Mouse (Mus musculus): Measurements from ENCODE around the gene Samd5.

Samd5 gene

GRCm38 (mm10) chr10:9674561-9675521, at the start of gene Samd5:
Gene Samd5, minus strand, starts transcription at chr10:9675208.
- ATAC-seq (ENCODE audit: insufficient number of reproducible peaks, low FRiP score, low TSS enrichment) = peak; percentile 42; the same call in 1 of the 2 replicates

DNA sequence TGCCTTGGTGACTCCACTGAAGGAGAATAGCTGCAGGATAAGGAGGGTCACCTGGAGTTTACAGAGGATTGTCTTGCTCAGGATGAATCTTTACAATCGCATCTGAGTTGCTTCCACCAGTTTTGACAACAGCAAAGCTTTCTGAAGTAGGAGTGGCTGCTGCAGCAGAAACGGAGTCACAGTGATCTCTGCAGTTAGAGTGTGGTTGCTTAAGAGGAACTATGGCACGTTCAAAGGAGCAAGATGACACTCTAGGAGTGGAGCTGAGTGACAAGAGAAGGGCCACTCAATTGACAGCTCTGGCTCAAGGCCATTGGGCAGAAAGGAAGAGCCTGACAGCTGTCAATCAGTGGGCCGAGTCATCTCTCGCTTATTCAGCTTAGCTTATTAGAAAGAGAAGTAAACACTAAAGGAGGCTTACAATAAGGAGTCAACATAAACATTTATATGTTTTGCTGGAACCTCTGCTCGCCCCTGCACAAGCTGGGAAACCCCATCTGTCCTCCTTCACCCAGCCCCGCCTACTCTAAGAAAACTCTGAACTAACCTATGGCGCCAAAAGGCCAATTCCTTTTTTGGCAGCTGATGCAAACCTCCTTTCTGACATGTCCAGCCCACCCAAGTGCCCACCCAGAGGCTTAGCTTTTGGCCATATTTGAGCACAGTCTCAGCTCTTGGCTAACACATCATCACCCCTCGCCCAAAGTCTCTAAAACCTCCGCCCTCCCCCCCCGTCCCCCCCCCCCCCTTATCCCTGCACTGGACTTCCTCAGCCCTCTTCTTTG, 47.7 kb upstream of the Samd5 start:
- no peak for ATAC-seq (ENCODE audit: insufficient number of reproducible peaks, low FRiP score, low TSS enrichment)

DNA sequence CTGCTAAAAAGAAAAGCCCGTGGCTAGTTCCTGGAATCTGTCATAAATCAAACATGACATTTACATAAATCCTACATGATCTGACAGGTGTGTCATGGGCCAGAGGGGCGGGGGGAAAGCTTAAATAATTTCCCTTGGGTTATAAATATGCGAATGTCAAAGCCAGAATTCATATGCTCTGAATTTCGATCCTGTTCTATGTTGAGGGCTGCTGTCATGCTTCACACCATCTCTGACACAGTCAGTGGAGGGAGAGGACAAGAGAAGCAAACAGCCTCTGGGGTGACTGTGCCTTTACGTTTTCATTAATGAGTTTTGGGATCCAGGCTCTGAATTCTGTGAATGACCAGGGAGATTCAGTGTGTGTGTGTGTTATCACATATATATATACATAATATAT, 45.0 kb upstream of the Samd5 start:
- no peak for ATAC-seq (ENCODE audit: insufficient number of reproducible peaks, low FRiP score, low TSS enrichment)

GRCm38 (mm10) chr10:9718086-9718485, 43.1 kb upstream of the Samd5 start:
- no peak for ATAC-seq (ENCODE audit: insufficient number of reproducible peaks, low FRiP score, low TSS enrichment)

DNA sequence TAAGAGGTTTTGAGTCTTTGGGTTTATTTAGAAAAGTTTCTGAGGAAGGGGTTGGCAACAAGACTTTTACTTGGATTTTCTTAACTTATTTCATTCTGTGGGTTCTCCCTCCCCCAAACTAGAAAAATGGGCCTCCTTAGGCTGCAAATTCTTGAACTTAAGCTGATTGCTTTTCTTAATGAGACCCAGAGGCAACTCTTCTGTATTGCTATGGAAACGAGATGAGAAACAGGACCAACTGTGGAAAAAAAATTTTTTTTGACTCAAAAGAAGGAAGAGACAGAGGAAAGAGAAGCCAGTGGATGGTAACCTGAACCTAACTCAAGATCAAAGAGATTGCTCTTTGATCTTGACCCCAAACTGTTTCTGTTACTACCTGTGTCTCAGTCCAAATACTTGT, 29.9 kb upstream of the Samd5 start:
- ATAC-seq (ENCODE audit: insufficient number of reproducible peaks, low FRiP score, low TSS enrichment) = no peak

DNA sequence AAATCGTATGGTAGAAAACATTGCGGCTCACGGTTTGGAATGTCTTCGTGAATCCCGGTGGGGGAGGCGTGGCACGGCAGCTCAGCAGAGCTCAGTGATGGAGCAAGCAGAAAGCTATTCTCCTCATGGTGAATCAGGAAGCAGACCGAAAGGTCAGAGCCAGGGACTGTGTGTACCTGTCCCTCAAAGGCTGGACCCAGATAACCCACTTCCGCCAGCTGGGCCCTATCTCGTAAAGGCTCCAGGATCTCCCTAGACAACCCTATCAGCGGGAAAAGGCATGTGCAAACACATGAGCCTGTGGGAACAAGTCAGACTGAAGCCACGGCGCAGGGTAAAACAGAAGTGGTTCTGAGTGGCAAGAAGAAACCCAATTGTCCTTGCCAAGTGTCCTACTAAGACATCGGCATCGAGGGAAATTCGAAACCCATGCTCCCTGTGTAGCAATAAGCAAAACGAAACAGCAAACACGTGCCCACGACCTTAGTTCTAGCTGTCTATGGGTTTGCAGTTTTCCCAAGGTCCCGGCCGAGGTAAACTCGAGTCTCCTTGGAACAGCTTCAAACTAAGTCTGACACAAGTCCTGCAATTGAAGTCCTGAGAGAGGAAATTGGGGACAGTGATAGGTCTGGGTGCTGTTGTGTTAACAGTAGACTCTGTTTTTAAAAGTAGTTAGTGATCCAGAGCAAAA, 24.2 kb upstream of the Samd5 start:
- no peak for ATAC-seq (ENCODE audit: insufficient number of reproducible peaks, low FRiP score, low TSS enrichment)

DNA sequence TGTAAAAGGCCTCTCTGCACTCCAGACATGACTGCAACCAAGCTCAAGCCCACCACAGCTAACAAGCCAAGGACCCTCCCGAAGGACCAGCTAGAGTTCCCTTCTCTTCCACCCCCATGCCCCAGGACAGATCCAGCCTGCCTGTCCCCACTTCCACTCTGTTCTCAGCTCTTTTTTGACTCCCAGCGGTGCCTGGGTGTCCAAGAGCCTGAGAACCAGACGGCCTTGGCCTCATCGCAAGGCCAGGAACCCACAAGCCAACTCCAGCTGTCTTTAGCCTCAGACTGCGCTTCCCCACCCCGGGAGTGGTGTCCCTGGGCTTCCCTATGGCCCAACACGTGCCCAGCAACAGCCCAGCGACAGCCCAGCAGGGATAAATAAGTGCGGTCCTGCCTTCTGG, 23.1 kb upstream of the Samd5 start:
- ATAC-seq (ENCODE audit: insufficient number of reproducible peaks, low FRiP score, low TSS enrichment) = no peak

DNA sequence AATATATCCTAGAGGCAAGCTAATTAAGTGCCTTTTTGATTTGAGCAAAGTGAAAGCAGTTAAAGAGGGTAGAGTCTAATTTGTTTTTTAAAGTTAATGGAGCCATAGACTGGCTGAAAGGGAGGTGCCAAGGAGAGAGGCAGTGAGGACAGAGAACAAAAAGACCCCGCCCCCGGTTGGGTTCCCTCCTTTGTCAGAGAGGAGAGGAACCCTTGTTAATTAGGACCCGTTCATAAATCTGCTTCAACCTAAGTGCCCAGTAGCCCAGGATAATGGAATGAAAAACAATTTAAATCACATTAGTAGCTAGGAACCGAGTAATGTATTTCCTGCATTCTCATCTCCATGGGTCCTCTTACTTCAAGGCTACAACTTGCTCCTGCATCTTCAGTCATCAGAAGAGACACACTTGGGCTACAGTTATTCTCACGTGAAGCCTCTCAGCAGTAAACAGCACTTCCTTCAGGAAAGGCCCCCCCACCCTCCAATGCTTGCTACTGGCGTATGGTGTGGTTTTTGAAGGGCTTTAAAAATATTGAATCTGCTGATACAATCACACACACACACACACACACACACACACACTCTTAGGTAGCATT, 21.6 kb upstream of the Samd5 start:
- no peak for ATAC-seq (ENCODE audit: insufficient number of reproducible peaks, low FRiP score, low TSS enrichment)

GRCm38 (mm10) chr10:9693990-9694699, 19.1 kb upstream of the Samd5 start:
- no peak for ATAC-seq (ENCODE audit: insufficient number of reproducible peaks, low FRiP score, low TSS enrichment)

DNA sequence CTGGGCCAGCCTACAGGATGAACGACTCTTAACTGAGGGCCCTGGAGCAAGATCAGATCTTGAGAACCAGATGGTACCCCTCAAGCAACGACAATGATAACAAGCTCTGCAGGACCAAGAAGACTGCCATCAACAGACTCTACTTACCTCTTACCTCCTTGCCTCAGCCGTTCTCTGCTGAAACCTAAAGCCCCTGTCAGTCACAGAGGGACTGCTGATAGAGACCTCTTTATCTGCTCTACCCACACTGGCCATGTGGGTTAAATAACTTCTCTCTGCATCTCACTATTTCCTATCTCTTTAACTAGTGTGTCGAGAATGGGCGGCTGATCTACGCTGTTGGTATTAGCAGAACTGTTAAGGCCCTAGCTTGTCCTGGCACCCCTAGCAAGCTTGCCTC, 5.9 kb upstream of the Samd5 start:
- no peak for ATAC-seq (ENCODE audit: insufficient number of reproducible peaks, low FRiP score, low TSS enrichment)

- ATAC-seq (ENCODE audit: insufficient number of reproducible peaks, low FRiP score, low TSS enrichment) = no peak
Measured at GRCm38 (mm10) chr10:9679911-9680310, 4.9 kb upstream of the Samd5 start.

DNA sequence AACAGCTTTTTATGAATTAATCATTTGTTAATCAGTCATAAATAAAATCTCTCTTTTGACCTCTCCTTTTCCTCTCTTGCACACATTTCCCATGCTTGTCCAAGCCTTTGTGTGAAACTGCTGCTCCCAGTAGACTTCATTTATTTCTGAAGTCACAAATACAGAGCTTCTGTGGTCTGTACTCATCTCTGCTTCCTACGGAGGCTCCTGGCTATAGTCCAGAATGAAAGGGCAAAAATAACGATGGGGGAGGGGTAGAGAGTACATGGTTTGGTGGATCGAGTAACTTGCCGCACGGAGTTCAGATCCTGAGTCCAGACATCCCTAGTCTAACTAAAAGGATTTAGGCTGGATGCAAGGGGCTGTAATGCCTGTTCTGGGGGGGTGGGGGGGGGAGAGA, 3.1 kb upstream of the Samd5 start:
- no peak for ATAC-seq (ENCODE audit: insufficient number of reproducible peaks, low FRiP score, low TSS enrichment)

- ATAC-seq (ENCODE audit: insufficient number of reproducible peaks, low FRiP score, low TSS enrichment) = peak; percentile 41
Measured at GRCm38 (mm10) chr10:9676886-9677285, 1.9 kb upstream of the Samd5 start.

GRCm38 (mm10) chr10:9676418-9676786, 1.4 kb upstream of the Samd5 start:
- ATAC-seq (ENCODE audit: insufficient number of reproducible peaks, low FRiP score, low TSS enrichment) = no peak

GRCm38 (mm10) chr10:9675550-9676417, 776 bp upstream of the Samd5 start:
- ATAC-seq (ENCODE audit: insufficient number of reproducible peaks, low FRiP score, low TSS enrichment) = no peak

- ATAC-seq (ENCODE audit: insufficient number of reproducible peaks, low FRiP score, low TSS enrichment) = no peak
Measured at GRCm38 (mm10) chr10:9673276-9673675, 1.7 kb downstream of the Samd5 start.

DNA sequence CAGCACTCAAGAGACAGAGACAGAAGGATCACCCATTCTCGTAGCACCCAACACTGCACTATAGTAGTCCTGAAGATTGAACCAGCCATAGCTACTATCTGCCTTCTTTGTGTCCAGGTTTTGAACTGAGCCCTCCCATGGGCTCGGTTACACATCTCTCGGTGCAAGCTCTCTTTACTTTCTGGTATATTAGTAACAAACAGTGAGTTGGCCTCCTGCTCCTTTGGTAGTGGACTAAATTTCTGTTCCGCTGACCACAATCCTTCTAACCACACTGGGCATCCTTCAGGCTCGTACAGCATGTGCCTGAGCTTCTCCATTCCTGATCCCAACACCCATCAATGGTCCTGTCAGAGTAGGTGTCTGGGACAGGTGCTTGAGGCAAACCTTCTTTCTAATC, 2.3 kb downstream of the Samd5 start:
- ATAC-seq (ENCODE audit: insufficient number of reproducible peaks, low FRiP score, low TSS enrichment) = no peak

- no peak for ATAC-seq (ENCODE audit: insufficient number of reproducible peaks, low FRiP score, low TSS enrichment)
Measured at GRCm38 (mm10) chr10:9670351-9670750, 4.7 kb downstream of the Samd5 start.

- ATAC-seq (ENCODE audit: insufficient number of reproducible peaks, low FRiP score, low TSS enrichment) = no peak
Measured at GRCm38 (mm10) chr10:9668791-9669190, 6.2 kb downstream of the Samd5 start.
